Mouse (Mus musculus) hindbrain, embryonic 11.5 days (tissue): Measurements from ENCODE around the gene Sec31b. TPM values are rescaled to one million over a fixed set of nuclear protein-coding genes. Genes with fewer than 3 reads are reported as not detected.

Experiments used
- ATAC-seq: fragments of 200-750 bp; cut with Nextera tagmentation; 2 replicates; pipeline ENCODE4 v1.8.0; 2017; ENCODE audit warnings: mild to moderate bottlenecking, moderate TSS enrichment, moderate library complexity; ENCODE audit not compliant: low FRiP score
- DNase-seq: peaks from one replicate; pipeline ENCODE4 v3.0.0-alpha.2; 2015; ENCODE audit warnings: low spot score
- H3K27ac ChIP-seq: fragments of 300-500 bp; sonication (generic); 2 replicates; pipeline ENCODE4 v1.5.1; 2014; ENCODE audit warnings: mild to moderate bottlenecking, low read depth, low read length
- H3K27me3 ChIP-seq: fragments of 300-500 bp; sonication (generic); 2 replicates; pipeline ENCODE4 v1.6.1; 2014; ENCODE audit warnings: mild to moderate bottlenecking, low read length, moderate library complexity, mixed read lengths; ENCODE audit not compliant: control insufficient read depth, insufficient read depth
- H3K36me3 ChIP-seq: fragments of 300-500 bp; sonication (generic); 2 replicates; pipeline ENCODE4 v1.6.1; 2014; ENCODE audit warnings: mild to moderate bottlenecking, low read length, moderate library complexity, mixed read lengths; ENCODE audit not compliant: control insufficient read depth, insufficient read depth
- H3K4me1 ChIP-seq: fragments of 300-500 bp; sonication (generic); replicated peaks from 2 replicates; pipeline ENCODE4 v1.6.1; 2014; ENCODE audit warnings: low read length, mixed read lengths; ENCODE audit not compliant: control insufficient read depth, insufficient read depth
- H3K4me2 ChIP-seq: fragments of 300-500 bp; sonication (generic); replicated peaks from 2 replicates; pipeline ENCODE4 v1.6.1; 2014; ENCODE audit warnings: mild to moderate bottlenecking, low read depth, low read length
- H3K4me3 ChIP-seq: fragments of 300-500 bp; sonication (generic); 2 replicates; pipeline ENCODE4 v1.5.1; 2014; ENCODE audit warnings: low read depth, low read length
- H3K9ac ChIP-seq: fragments of 300-500 bp; sonication (generic); 2 replicates; pipeline ENCODE4 v1.6.1; 2014; ENCODE audit warnings: low read depth, low read length
- H3K9me3 ChIP-seq: fragments of 300-500 bp; sonication (generic); 2 replicates; pipeline ENCODE4 v1.6.1; 2016; ENCODE audit warnings: low read length; ENCODE audit not compliant: control insufficient read depth
- WGBS: fragments of 180-500 bp; shearing (Covaris S2); extraction: QIAGEN DNeasy Blood & Tissue Kit; methylation state at CpG from one replicate; pipeline ENCODE4 v1.1.7; 2014; 5-methylcytosine and 5-hydroxymethylcytosine counted together
- polyA plus RNA-seq: library from polyadenylated mRNA; unstranded; fragments of >200 nt; fragmentation: Nextera tagmentation; extraction: Ambion mirVana; gene quantifications from 2 replicates; pipeline ENCODE4 v1.2.1, GENCODE M21; 2014

The Sec31b gene
- polyA plus RNA-seq, 1 experiment from 2014 or later = 0.22 TPM

DNA sequence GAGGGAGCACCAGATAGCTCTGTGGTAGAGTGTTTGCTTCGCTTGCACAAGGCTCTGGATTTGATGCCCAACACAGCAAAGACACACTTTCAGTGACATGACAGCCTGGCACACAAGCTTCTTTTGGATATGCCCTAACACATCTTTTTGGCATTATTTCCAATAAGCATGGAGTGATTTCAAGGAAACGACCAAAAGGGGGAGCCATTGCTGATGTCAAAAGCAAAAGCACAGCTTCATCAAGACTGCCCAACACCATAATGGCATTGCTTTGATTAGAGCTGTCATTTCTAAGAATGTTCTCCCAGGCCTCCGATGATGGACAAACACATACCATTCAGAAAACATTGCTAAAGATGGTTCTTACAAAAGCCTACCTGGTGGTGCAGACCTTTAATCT lies 69.1 kb downstream of the Sec31b start:
- DNase-seq (no peak), ATAC-seq (no peak)
- Histone ChIP-seq H3K27me3 (peaks cover 2% of the 10 kb centered on the region; the same call in 1 of the 2 replicates), H3K4me2 (no peak overlapping the region), H3K4me1 (no peaks in the 10 kb centered on the region), H3K9ac (no peak overlapping the region), H3K4me3 (no peak overlapping the region), H3K9me3 (no peaks in the 10 kb centered on the region), H3K27ac (no peak overlapping the region), H3K36me3 (no peaks in the 10 kb centered on the region)
- WGBS = 59% methylated on average over 3 of the region's 3 CpGs

DNA sequence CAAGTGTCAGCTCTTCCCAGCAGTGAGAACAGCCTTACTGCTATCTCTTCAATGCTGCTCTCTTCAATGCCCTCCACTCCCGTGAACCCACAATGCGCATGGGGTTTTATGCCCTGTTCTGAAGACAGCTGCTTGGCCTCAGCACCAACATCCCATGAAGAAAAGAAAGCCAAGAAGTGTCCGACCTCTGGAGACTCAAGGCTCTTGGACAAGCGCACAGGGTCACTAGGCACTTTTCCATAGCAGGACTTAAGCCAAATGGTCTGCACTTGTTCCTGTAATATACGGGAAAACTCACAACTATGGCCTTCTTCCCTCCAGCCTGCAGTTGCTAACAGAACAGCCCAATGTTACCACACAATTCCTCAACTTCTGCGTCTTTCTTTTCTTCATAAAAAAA lies 70.4 kb downstream of the Sec31b start:
- ATAC-seq (no peak), DNase-seq (no peak)
- no peak overlapping the region for H3K27ac ChIP-seq
- WGBS = 85% methylated on average over 6 of the region's 6 CpGs
- H3K4me1 ChIP-seq = no peaks in the 10 kb centered on the region
- H3K9ac ChIP-seq = no peak overlapping the region
- no peak overlapping the region for H3K4me3 ChIP-seq
- H3K27me3 ChIP-seq = peaks cover 2% of the 10 kb centered on the region; the same call in 1 of the 2 replicates
- H3K36me3 ChIP-seq = no peaks in the 10 kb centered on the region
- no peaks in the 10 kb centered on the region for H3K9me3 ChIP-seq
- H3K4me2 ChIP-seq = no peak overlapping the region

GRCm38 (mm10) chr19:44474158-44474557 lies 71.5 kb downstream of the Sec31b start:
- Histone ChIP-seq H3K4me3 (no peak overlapping the region), H3K4me1 (no peaks in the 10 kb centered on the region), H3K4me2 (no peak overlapping the region), H3K9me3 (no peaks in the 10 kb centered on the region), H3K27ac (no peak overlapping the region), H3K27me3 (peaks cover 2% of the 10 kb centered on the region; the same call in 1 of the 2 replicates), H3K36me3 (no peaks in the 10 kb centered on the region), H3K9ac (no peak overlapping the region)
- WGBS = 4% methylated on average over 10 of the region's 10 CpGs
- ATAC-seq = no peak
- DNase-seq = peak; percentile 85

Other genes starting within 250 kb of the Sec31b start
- gene Scd4, start 212.8 kb downstream of the Sec31b start, polyA plus RNA-seq = 0.06 TPM in 1 of 2 replicates, not detected in the other
- 11.2 and 11.8 TPM in 2 replicates for gene Scd1, start 138.0 kb downstream of the Sec31b start, polyA plus RNA-seq
- gene Wnt8b, start 52.4 kb downstream of the Sec31b start, polyA plus RNA-seq = 0.54 and 0.66 TPM in 2 replicates
- gene Gm20538, start 7.0 kb upstream of the Sec31b start, polyA plus RNA-seq = not detected in 2 replicates
- gene Ndufb8, start 9.6 kb upstream of the Sec31b start, polyA plus RNA-seq = 463 and 514 TPM in 2 replicates
- gene Hif1an, start 17.0 kb upstream of the Sec31b start, polyA plus RNA-seq = 25.8 and 31.9 TPM in 2 replicates
- gene Pax2, start 210.2 kb upstream of the Sec31b start, polyA plus RNA-seq = 9.3 and 11.1 TPM in 2 replicates